Mouse (Mus musculus) splenic B cell, adult 2 months (primary cell): ENCODE measurements around the gene Lrrc4.

Experiments
- DNase-seq: peaks from one replicate; pipeline ENCODE4 v3.0.0-alpha.2; 2011; ENCODE audit warnings: low read depth, low spot score
- H3K27me3 ChIP-seq: 2 replicates; pipeline ENCODE4 v1.6.1; 2012; ENCODE audit warnings: mild to moderate bottlenecking, low read length, moderate library complexity, mixed read lengths; ENCODE audit not compliant: control insufficient read depth, poor library complexity, insufficient read depth, severe bottlenecking
- H3K36me3 ChIP-seq: 2 replicates; pipeline ENCODE4 v1.6.1; 2012; ENCODE audit warnings: mild to moderate bottlenecking, low read length, moderate library complexity, mixed read lengths; ENCODE audit not compliant: control insufficient read depth, poor library complexity, insufficient read depth, severe bottlenecking

Gene Lrrc4

GRCm38 (mm10) chr6:28753681-28754080 lies 77.9 kb downstream of the Lrrc4 start:
- H3K27me3 ChIP-seq: no peaks in the 10 kb centered on the region
- H3K36me3 ChIP-seq: peaks cover 2% of the 10 kb centered on the region; the same call in 1 of the 2 replicates
- no peak for DNase-seq

GRCm38 (mm10) chr6:28753217-28753616 lies 78.3 kb downstream of the Lrrc4 start:
- Histone ChIP-seq H3K36me3 (peaks cover 2% of the 10 kb centered on the region; the same call in 1 of the 2 replicates), H3K27me3 (no peaks in the 10 kb centered on the region)
- no peak for DNase-seq

- Histone ChIP-seq H3K36me3 (peaks cover 4% of the 10 kb centered on the region; the same call in 1 of the 2 replicates), H3K27me3 (no peaks in the 10 kb centered on the region)
- no peak for DNase-seq
These were observed 80.4 kb downstream of the Lrrc4 start for GRCm38 (mm10) chr6:28751186-28751585.

- Histone ChIP-seq H3K27me3 (no peaks in the 10 kb centered on the region), H3K36me3 (0 out of 2 replicates have a peak, but pooled peaks cover 4% of the 10 kb centered on the region)
- no peak for DNase-seq
These were observed 82.3 kb downstream of the Lrrc4 start for GRCm38 (mm10) chr6:28749224-28749623.

GRCm38 (mm10) chr6:28747931-28748670 lies 83.4 kb downstream of the Lrrc4 start:
- DNase-seq: no peak
- no peaks in the 10 kb centered on the region for H3K27me3 ChIP-seq
- H3K36me3 ChIP-seq: 0 out of 2 replicates have a peak, but pooled peaks cover 4% of the 10 kb centered on the region

GRCm38 (mm10) chr6:28747025-28747424 lies 84.5 kb downstream of the Lrrc4 start:
- DNase-seq: no peak
- H3K27me3 ChIP-seq: no peaks in the 10 kb centered on the region
- 0 out of 2 replicates have a peak, but pooled peaks cover 4% of the 10 kb centered on the region for H3K36me3 ChIP-seq

- DNase-seq: no peak
- Histone ChIP-seq H3K36me3 (0 out of 2 replicates have a peak, but pooled peaks cover 4% of the 10 kb centered on the region), H3K27me3 (no peaks in the 10 kb centered on the region)
These were observed 85.7 kb downstream of the Lrrc4 start for GRCm38 (mm10) chr6:28745864-28746263.

GRCm38 (mm10) chr6:28743586-28743985 lies 88.0 kb downstream of the Lrrc4 start:
- Histone ChIP-seq H3K36me3 (0 out of 2 replicates have a peak, but pooled peaks cover 2% of the 10 kb centered on the region), H3K27me3 (no peaks in the 10 kb centered on the region)
- DNase-seq: no peak

GRCm38 (mm10) chr6:28737601-28738000 lies 93.9 kb downstream of the Lrrc4 start:
- no peak for DNase-seq
- no peaks in the 10 kb centered on the region for H3K27me3 ChIP-seq

GRCm38 (mm10) chr6:28736665-28737064 lies 94.9 kb downstream of the Lrrc4 start:
- no peak for DNase-seq
- Histone ChIP-seq H3K36me3 (no peaks in the 10 kb centered on the region), H3K27me3 (no peaks in the 10 kb centered on the region; the same call in 1 of the 2 replicates)

More at GRCm38 (mm10) chr6:28737601-28738000, 93.9 kb downstream of the Lrrc4 start:
- H3K36me3 ChIP-seq: no peaks in the 10 kb centered on the region

- Histone ChIP-seq H3K27me3 (no peaks in the 10 kb centered on the region; the same call in 1 of the 2 replicates), H3K36me3 (no peaks in the 10 kb centered on the region)
- DNase-seq: no peak
These were observed 96.4 kb downstream of the Lrrc4 start for GRCm38 (mm10) chr6:28735116-28735515.

GRCm38 (mm10) chr6:28733884-28734647 lies 97.5 kb downstream of the Lrrc4 start:
- DNase-seq: no peak
- no peaks in the 10 kb centered on the region for H3K36me3 ChIP-seq
- no peaks in the 10 kb centered on the region; the same call in 1 of the 2 replicates for H3K27me3 ChIP-seq

GRCm38 (mm10) chr6:28731246-28731645 lies 100.3 kb downstream of the Lrrc4 start:
- no peaks in the 10 kb centered on the region for H3K36me3 ChIP-seq
- H3K27me3 ChIP-seq: no peaks in the 10 kb centered on the region; the same call in 1 of the 2 replicates
- no peak for DNase-seq

GRCm38 (mm10) chr6:28729649-28730048 lies 101.9 kb downstream of the Lrrc4 start:
- Histone ChIP-seq H3K27me3 (no peaks in the 10 kb centered on the region; the same call in 1 of the 2 replicates), H3K36me3 (no peaks in the 10 kb centered on the region)
- DNase-seq: no peak

- no peaks in the 10 kb centered on the region; the same call in 1 of the 2 replicates for H3K27me3 ChIP-seq
- no peak for DNase-seq
- no peaks in the 10 kb centered on the region for H3K36me3 ChIP-seq
These were observed 102.3 kb downstream of the Lrrc4 start for GRCm38 (mm10) chr6:28729236-28729635.
